Mouse (Mus musculus): ENCODE data around the gene Zkscan7. TPM values are rescaled to one million over a fixed set of nuclear protein-coding genes. Genes with fewer than 3 reads are reported as not detected.
A peak's percentile ranks its signal among the peaks of the same experiment; 100 is the strongest.

Gene Zkscan7
- total RNA-seq, 2 experiments from 2014 or later = 6.3 to 6.9 TPM

DNA sequence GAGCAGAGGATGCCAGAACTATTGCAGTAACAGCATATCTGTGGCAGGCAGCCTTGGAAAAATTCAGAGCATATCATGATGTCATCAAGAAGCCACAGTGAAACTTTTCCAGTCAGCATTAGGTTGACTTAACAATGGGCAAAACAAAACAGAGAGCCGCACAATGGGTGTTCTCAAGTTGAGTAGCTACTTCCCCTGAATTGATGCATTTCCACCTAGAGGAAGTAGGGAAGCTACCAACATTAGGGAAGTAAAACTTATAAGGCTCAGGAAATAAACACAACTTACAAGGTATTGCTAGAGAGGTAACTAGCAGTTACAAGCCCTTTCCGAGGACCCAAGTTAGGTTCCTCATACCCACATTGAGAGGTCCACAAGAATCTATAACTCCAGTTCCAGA is 15.6 kb downstream of the Zkscan7 start:
- intact Hi-C loops (cut with DNase I) = no loop called here
- no peak for DNase-seq

DNA sequence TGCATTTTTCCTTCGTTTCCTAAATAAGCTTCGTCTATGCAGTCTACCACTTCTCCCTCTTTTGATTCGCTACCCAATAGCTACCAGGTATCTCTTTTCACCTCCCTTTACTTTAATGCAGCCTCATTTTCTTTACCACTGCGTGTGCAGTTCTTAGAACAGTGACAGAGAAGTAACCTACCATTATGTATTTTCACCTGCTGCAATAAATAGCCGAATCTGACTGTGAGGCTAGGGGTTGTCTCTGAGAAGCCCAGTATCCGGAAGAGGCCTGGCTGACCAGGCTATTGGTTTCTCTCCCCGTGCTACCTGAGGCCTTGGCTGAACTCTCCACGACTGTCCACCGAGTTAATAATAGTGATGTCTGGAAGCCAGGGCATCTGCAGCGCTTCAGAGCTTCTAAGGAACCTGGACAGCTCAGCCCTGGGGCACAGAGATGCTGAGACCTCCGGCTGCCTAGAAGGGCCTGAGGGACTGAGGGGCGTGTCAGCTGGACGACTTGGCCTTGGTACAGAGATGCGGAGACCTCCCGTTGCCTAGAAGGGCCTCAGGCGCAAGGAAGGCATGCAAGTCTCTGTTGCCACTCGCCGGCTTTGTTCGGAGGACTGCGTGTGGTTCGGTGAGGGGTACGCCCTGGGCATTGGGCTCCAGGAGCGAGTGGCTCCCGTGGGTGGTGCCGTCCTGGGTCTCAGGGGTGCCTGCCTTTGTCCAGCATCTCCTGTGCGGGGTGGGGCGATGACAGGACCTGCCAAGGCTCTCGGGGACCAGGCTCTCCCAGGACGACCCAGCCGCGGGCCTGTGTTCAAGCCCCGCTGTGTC is 17.4 kb downstream of the Zkscan7 start:
- DNase-seq = peak; percentile 86
- intact Hi-C loops (cut with DNase I) = no loop called here

DNA sequence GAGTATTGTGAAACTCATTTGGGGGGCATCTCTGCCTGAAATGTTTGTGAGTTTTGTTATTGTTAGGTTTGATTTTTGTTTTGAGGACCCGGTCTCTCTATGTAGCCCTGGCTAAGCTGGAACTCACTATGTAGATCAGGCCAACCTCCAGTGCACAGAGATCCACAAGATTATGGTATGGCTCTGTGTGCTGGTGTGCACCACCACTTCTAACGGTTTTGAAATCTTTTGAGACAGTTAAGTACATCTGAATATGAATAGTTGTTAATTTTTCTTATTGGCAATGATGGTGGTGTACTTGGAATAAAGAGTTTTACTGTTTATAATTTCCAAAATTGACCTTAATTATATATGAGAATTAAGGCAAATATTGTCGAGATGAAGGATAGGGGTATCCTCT is 37.0 kb downstream of the Zkscan7 start:
- no peak for DNase-seq
- intact Hi-C loops (cut with DNase I) = no loop called here

DNA sequence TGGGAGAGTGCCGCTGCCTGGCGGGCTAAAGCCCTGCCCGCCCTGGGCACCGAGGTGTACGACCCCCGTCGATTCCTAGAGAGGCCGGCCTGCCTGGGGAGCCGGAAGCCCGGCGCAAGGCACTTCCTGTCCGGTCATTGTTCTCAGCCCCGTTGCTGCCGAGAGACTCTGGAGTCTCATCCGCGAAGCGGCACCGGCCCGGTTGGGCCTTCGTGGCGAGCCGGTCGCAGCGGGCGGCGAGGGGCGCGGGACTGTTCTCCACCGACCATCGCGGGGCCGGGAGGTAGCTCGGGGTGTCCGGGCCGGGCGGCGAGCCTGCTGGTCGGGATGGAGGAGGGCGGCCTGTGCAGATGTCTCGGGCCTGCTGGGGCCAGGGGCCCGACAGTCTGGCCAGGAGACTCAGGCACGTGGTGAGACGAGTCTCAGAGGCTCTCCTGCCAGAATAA is 37.5 kb downstream of the Zkscan7 start, which contains the start of gene Zfp105:
Zfp105 (plus strand) TSS at position 137 of the 446 bp plus-strand sequence.
- DNase-seq = peak; percentile 87
- intact Hi-C loops (cut with DNase I) = no loop called here

DNA sequence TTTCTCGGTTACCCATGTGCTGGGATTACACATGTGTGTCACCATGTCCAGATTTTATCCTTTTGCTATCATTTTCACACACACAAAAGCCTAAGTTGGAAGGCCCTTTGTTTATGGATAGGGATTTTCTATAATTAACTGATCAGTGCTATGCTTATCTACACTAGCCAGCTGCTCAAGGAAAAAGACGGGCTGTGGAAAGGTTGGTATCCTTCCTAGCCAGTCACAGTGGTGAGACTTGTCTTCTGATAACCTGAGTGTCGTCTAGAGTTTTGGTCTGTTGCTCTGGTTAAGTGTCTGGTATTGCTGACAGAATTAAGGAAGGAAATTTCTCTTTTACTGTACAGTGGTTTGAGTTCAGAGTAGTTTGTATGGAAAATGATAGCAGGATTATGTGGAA is 43.4 kb downstream of the Zkscan7 start:
- intact Hi-C loops (cut with DNase I) = no loop called here
- DNase-seq = no peak

Other genes with a start within 250 kb of the Zkscan7 start
- gene Topaz1, start 138.3 kb upstream of the Zkscan7 start, total RNA-seq (2021) = not detected
- gene Tcaim, start 80.1 kb upstream of the Zkscan7 start, total RNA-seq (2021) = 10 to 100 TPM; 11.3 to 11.5 TPM
- gene Gm35549, start 41.6 kb upstream of the Zkscan7 start, total RNA-seq (2021) = not detected
- gene Zfp445, start 19.7 kb upstream of the Zkscan7 start, total RNA-seq (2021) = 100 to 1,000 TPM; 202 to 204 TPM
- gene Zfp105, start 37.4 kb downstream of the Zkscan7 start, total RNA-seq (2021) = 10 to 100 TPM; 10.6 to 11.7 TPM
- 10 to 100 TPM; 20.9 to 26.7 TPM for gene 1110059G10Rik, start 65.3 kb downstream of the Zkscan7 start, total RNA-seq (2021)
- 1 to 10 TPM; 6.3 to 6.7 TPM for gene Kif15, start 65.4 kb downstream of the Zkscan7 start, total RNA-seq (2021)
- gene Tmem42, start 135.6 kb downstream of the Zkscan7 start, total RNA-seq (2021) = 10 to 100 TPM; 22.4 to 28.7 TPM
- 1 to 10 TPM in 1 of 2 experiments, under 1 TPM in 1; 0.74 to 1.3 TPM for gene Tgm4, start 149.0 kb downstream of the Zkscan7 start, total RNA-seq (2021)
- 10 to 100 TPM; 75.2 to 80.1 TPM for gene Zdhhc3, start 227.5 kb downstream of the Zkscan7 start, total RNA-seq (2021)
- gene Exosc7, start 227.5 kb downstream of the Zkscan7 start, total RNA-seq (2021) = 10 to 100 TPM; 45.0 to 51.9 TPM

All from left cerebral cortex, postnatal 4 days (tissue).